Mouse (Mus musculus): Measurements from ENCODE around the gene Foxj2. TPM values are rescaled to one million over a fixed set of nuclear protein-coding genes. Genes with fewer than 3 reads are reported as not detected.

Gene Foxj2
- 20.0 TPM for polyA plus RNA-seq (2014; fragmentation: Illumina TruSeq; extraction: RNeasy Lipid Tissue Mini Kit (QIAGEN cat#74804); ENCODE audit: low read depth, low replicate concordance)

DNA sequence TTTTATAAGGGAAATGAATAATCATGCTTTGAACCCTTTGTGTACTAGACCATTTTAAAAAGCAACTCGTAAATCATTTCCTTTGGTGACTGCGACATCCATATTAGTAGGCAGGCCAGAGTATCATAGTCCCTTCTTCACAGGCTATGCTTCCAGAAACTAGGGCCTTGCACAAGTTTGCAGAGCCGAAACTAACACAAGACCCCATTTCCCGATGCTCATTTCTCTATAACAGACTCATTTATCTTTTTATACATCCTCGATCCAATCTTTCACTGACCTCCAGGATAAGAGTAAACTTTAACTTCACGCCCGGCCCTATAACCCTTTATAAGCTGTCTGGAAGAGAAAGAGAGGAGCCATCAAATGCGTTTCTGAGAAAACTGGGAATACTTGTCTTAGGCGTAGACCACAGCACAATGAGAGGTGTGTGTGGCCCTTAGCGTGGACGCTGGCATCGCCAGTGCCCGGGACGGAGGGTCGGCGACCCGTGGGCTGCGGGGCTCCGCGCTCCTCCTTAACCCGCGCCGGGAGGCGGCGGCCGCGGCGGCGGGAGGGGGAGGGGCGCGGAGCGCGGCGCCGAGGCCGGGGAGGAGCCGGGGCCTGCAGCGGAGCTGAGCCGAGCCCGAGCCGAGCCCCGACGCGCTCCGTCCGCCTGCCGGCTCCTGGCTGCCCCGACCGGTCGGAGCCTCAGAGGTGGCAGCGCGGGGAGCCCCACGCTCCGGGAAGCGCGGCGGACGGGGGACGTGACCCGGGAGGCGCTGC, at the start of gene Foxj2:
Gene Foxj2 (plus strand): TSS at position 609 of the 765 bp plus-strand sequence.

DNA sequence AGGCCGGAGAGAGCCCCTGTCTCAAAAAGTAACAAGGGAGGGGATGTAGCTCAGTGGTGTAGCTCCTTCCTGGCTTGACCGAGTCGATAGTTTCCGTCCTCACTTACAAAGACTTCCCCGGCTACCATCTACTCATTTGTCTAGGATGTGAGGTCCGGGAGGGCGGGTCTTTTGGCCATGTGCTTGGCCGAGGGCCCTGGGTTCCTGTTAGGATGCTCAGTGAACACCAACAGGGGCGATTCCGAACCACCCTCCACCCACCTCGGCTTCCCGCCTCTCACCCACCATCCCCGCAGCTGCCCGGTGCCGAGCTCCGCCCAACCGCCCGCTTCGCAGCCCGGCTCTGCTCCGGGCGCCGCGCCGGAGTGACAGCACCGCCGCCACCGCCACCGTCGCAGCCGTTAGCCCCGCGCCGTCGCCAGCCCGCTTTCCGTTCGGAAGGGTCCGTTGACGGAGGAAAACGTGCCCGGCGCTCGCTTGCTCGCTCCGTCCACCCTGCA, 18.4 kb upstream of the Foxj2 start, which contains the start of gene Slc2a3:
Gene Slc2a3 (minus strand): TSS at position 340 of the 500 bp plus-strand sequence.

DNA sequence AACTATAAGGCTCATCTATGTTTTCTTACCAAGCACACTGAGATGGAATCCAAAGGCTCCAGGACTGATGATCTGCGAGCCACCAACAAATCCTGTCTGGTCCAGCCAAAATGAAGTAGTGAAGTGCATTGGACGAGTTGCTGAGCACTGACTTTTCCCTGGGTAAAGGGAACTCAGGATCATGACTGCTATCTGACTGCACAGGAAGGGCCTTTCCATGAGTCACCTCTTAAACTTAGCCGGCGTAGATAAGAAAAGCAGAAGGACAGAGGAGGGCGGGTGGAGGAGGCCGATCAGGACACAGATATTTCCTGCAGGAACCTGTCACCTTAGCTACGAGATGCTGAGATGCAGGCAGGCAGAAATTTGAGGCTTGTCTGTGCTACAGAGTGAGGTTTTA, 36.2 kb downstream of the Foxj2 start, which contains the start of gene C3ar1:
Gene C3ar1 (minus strand): TSS at position 207 of the 400 bp plus-strand sequence.

DNA sequence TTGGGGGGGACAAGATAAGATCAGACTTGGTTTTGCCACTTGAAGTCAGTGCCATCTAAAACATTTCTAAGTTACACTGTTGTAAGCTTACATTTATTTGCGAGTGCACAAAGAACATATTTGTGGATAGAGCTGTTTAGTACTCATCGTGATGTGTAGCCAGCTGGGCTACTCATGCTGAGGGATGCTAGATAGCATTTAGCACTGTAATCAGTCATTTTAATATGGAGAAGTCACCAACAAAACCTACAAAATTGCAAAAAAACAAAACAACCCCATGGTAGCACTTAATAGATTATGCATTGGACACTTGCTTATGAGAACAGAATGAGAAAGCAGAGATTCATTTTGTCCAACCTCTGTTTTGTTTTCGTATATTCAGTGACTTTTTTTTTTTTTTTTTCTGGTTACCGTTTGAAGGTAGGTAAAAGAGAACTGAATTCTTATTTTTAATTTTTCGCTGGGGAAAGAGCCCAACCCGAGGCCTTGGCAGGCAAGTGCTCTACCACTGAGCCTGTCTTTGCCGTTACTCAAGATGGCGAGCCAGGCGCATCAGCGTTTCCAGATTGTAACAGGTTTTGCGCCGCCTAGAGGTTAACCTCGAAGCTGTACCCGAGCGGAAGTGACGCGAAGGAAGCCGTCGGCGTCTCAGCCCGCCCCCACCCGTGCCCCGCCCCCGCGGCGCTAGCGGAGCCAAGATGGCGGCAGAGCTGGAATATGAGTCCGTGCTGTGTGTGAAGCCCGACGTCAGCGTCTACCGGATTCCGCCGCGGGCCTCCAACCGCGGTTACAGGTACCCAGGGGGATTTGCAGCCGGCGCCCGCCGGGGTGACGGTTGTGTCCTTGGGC, 54.4 kb downstream of the Foxj2 start, which contains the start of gene Necap1:
Gene Necap1 (plus strand): TSS at position 604 of the 849 bp plus-strand sequence.

Other genes with a start within 250 kb of the Foxj2 start
- 96.4 TPM for gene Apobec1, start 217.5 kb upstream of the Foxj2 start, polyA plus RNA-seq (2014; fragmentation: Illumina TruSeq; extraction: RNeasy Lipid Tissue Mini Kit (QIAGEN cat#74804); ENCODE audit: low read depth, low replicate concordance)
- gene Gdf3, start 209.8 kb upstream of the Foxj2 start, polyA plus RNA-seq (2014; fragmentation: Illumina TruSeq; extraction: RNeasy Lipid Tissue Mini Kit (QIAGEN cat#74804); ENCODE audit: low read depth, low replicate concordance) = not detected
- not detected for gene Dppa3, start 193.5 kb upstream of the Foxj2 start, polyA plus RNA-seq (2014; fragmentation: Illumina TruSeq; extraction: RNeasy Lipid Tissue Mini Kit (QIAGEN cat#74804); ENCODE audit: low read depth, low replicate concordance)
- not detected for gene Nanog, start 112.4 kb upstream of the Foxj2 start, polyA plus RNA-seq (2014; fragmentation: Illumina TruSeq; extraction: RNeasy Lipid Tissue Mini Kit (QIAGEN cat#74804); ENCODE audit: low read depth, low replicate concordance)
- gene Slc2a3, start 18.3 kb upstream of the Foxj2 start, polyA plus RNA-seq (2014; fragmentation: Illumina TruSeq; extraction: RNeasy Lipid Tissue Mini Kit (QIAGEN cat#74804); ENCODE audit: low read depth, low replicate concordance) = 2.4 TPM
- gene C3ar1, start 36.2 kb downstream of the Foxj2 start, polyA plus RNA-seq (2014; fragmentation: Illumina TruSeq; extraction: RNeasy Lipid Tissue Mini Kit (QIAGEN cat#74804); ENCODE audit: low read depth, low replicate concordance) = 7.3 TPM
- gene Necap1, start 54.6 kb downstream of the Foxj2 start, polyA plus RNA-seq (2014; fragmentation: Illumina TruSeq; extraction: RNeasy Lipid Tissue Mini Kit (QIAGEN cat#74804); ENCODE audit: low read depth, low replicate concordance) = 62.9 TPM
- gene Clec4a1, start 101.9 kb downstream of the Foxj2 start, polyA plus RNA-seq (2014; fragmentation: Illumina TruSeq; extraction: RNeasy Lipid Tissue Mini Kit (QIAGEN cat#74804); ENCODE audit: low read depth, low replicate concordance) = 13.8 TPM
- 16.4 TPM for gene Clec4a3, start 132.6 kb downstream of the Foxj2 start, polyA plus RNA-seq (2014; fragmentation: Illumina TruSeq; extraction: RNeasy Lipid Tissue Mini Kit (QIAGEN cat#74804); ENCODE audit: low read depth, low replicate concordance)
- 0.66 TPM for gene Clec4a4, start 170.5 kb downstream of the Foxj2 start, polyA plus RNA-seq (2014; fragmentation: Illumina TruSeq; extraction: RNeasy Lipid Tissue Mini Kit (QIAGEN cat#74804); ENCODE audit: low read depth, low replicate concordance)
- 0.69 TPM for gene Clec4b1, start 230.0 kb downstream of the Foxj2 start, polyA plus RNA-seq (2014; fragmentation: Illumina TruSeq; extraction: RNeasy Lipid Tissue Mini Kit (QIAGEN cat#74804); ENCODE audit: low read depth, low replicate concordance)

Measured in sigmoid colon, adult 10 weeks (tissue).